Mouse (Mus musculus): ENCODE measurements around the gene Gm1123.
A peak's percentile ranks its signal among the peaks of the same experiment; 100 is the strongest.

The Gm1123 gene

DNA sequence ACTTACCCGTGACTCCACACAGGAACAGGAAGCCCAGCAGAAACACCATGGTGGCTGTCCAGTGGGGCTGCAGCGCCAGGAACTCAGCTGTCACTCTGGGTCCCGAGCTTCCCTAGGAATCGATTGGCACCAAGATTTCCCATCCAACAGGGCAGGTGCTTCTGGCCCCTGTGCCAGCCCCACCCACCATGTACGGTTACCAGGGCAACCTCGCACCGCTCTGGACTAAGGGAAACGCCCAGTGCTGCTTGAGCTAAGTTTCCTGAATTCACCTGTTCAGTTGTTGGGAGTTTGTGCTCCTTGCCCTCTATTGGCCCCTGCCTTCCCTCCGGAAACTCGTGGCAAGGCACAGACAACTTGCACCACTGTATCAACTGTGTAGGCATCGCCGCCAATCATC is at the start of gene Gm1123:
Gene Gm1123, minus strand, starts transcription at position 141 of the 400 bp plus-strand sequence.
- DNase-seq = no peak

DNA sequence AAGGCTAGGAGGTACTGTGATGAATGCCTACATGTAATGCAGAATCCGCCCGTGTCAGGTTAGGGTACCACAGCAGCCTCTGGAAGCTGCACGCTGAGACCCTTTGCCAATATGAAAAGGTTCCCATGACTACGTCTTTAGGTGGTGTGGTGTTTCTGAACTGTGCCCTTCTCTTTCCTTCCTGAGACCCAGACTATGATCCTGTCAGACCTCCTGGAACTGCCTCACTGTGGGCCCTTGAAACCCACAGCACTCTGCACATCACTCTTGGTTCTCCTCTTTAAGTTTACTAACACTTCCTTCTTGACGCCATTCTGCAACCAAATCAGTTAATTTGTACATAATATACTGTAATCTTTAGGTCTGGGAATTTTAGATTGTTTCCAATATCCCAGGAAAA is 46.2 kb upstream of the Gm1123 start:
- DNase-seq = no peak

GRCm38 (mm10) chr9:99081308-99081707 is 45.8 kb upstream of the Gm1123 start:
- DNase-seq = no peak

DNA sequence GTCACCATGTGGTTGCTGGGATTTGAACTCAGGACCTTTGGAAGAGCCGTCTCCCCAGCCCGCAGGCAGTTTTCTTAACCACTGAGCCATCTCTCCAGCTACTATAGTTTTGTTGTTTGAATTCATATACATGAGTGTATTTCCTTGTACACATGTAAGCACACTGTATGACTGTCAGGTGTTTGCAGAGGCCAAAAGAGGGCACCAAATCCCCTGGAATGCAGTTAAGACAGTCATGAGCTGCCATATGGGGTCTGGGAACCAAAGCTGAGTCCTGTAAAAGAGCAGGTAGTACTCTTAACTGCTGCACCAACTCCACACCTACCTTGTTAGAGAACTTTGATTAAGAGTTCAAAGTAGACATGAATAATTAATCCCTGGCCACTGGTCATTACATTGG is 45.1 kb upstream of the Gm1123 start:
- no peak for DNase-seq

GRCm38 (mm10) chr9:99074462-99074861 is 38.9 kb upstream of the Gm1123 start:
- no peak for DNase-seq

- no peak for DNase-seq
These were observed 37.0 kb upstream of the Gm1123 start for GRCm38 (mm10) chr9:99072538-99072937.

DNA sequence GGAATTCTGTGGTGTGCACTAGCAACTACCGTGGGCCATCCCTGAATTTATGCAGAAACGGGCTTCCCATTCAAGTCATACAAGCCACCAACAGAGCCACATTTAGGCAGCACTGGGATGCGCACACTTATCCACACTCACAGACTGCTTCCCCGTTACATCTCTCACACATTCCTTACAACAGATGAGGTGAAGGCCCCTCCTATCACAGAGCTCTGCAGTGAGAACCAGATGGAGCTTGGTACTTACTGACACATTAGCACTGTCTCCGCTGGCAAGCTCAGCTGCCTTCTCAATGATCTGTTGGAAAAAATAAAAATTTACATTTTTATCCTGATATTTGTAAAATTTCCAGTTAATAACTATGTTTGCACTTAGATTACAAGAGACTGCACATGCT is 29.8 kb upstream of the Gm1123 start:
- DNase-seq = no peak

DNA sequence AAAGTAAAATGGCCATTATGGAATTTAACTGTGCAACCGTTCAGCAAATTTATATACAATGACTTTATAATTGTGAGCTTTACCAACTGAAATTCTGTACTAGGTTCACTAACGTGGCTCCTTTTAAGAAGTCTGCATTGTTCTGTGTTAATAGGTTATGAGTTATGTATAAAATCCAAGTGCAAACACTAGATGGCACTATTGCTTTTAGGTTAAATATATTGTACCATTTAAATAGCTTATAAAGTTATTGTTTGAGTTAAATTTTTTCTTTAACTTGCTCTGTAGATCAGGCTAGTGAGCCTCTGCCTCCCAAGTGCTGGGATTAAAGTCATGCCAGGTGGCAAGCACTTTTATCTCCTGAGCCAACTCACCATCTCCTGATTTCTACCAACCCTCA is 28.7 kb upstream of the Gm1123 start:
- DNase-seq = no peak

GRCm38 (mm10) chr9:99062544-99062943 is 27.0 kb upstream of the Gm1123 start:
- peak; percentile 63 for DNase-seq

DNA sequence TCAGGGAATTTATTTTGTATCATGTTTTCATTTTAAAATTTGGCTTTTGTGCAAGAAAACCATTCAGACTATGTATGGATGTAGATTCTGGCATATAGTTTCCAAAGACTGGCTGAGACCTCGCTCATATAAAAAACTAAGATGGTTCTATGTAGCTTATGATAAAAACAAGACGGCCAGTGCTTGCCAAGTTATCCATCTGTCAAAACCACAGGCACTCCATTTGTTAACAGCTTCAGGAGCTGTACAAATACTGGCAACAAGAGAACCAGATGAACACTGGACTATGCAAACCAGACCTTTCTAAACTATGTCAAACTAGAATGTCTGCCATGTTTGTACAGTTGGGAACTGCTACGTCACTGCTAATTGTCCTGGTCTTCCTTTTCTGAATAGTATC is 22.2 kb upstream of the Gm1123 start:
- DNase-seq = peak; percentile 26

DNA sequence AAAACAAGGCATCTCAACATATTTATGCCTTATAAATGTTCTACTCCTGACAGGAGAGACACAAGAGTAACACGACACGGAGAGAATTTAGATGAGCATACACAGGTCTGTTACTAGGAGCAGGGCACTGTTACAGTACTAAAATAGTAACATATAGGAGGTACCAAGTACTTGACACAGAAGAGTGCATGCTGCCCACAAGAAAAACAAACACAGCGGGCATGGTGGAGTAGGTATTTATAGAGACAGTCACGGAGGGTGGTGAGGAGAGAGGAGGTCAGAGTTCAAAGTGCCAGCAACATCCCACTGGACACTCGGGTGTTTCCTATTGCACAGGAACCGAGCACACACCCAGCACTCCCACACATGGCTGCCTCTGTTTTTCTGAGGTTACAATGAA is 14.2 kb upstream of the Gm1123 start:
- no peak for DNase-seq

DNA sequence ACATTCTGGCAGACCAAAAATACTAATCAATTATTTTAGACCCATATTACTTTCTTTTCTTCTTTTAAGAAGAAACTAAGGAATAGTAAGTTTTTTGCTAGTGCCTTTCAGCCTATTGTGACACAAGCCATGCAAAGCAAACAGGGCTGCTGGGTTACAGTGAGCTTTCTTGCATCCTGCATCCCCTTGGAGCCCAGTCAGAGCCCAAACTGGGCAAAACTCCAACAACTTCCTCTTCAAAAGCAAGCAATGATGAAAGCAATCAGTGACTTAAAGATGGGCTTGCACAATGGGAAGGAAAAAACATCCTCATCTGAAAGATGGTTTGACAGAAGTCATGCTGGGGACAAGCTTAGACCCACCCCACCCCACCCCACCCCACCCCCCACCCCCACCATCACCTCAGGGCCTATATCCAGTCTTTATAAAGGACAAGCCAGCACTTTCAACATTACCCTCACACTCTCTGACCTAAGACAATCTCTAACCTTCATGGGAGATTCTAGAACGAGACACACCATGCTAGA is 13.3 kb upstream of the Gm1123 start:
- no peak for DNase-seq

DNA sequence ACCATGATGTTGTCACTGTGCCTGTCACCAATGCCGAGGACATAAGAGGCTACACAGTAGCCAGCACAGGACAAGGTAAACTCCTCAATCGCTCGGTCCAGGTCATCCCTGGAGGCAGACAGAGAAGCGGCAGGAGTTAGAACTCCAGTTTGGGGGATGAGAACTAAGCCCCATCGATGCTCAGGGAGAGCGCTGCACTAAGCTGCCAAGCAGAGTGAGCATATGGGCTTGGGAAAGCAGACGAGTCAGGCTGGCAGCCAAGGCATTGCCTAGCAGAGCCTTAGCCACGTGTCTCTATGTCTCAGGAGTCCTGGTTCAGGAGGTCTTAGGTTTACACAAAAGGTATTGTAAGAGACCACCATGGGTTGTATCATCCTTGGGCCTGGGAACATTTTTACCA is 9.2 kb upstream of the Gm1123 start:
- DNase-seq = peak; percentile 44

- no peak for DNase-seq
These were observed 7.1 kb upstream of the Gm1123 start for GRCm38 (mm10) chr9:99042641-99043040.

GRCm38 (mm10) chr9:99041994-99042393 is 6.5 kb upstream of the Gm1123 start:
- no peak for DNase-seq

GRCm38 (mm10) chr9:99034111-99034510 is 1.4 kb downstream of the Gm1123 start:
- DNase-seq = no peak

GRCm38 (mm10) chr9:99032031-99032430 is 3.5 kb downstream of the Gm1123 start:
- no peak for DNase-seq

DNA sequence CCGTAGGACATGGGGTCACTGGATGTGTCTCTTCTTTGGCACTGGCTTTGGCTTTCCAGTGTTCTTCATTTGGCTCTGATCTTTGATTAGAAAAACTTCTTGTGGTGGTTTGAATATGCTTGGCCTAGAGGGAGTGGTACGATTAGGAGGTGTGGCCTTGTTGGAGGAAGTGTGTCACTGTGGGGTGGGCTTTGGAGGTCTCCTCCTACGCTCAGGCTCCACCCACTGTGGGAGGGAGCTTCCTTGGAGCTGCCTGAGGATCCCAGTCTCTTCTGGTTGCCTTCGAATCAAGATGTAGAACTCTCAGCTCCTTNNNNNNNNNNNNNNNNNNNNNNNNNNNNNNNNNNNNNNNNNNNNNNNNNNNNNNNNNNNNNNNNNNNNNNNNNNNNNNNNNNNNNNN is 13.8 kb downstream of the Gm1123 start:
- DNase-seq = no peak

- DNase-seq = no peak
These were observed 14.3 kb downstream of the Gm1123 start for GRCm38 (mm10) chr9:99021166-99021565.

DNA sequence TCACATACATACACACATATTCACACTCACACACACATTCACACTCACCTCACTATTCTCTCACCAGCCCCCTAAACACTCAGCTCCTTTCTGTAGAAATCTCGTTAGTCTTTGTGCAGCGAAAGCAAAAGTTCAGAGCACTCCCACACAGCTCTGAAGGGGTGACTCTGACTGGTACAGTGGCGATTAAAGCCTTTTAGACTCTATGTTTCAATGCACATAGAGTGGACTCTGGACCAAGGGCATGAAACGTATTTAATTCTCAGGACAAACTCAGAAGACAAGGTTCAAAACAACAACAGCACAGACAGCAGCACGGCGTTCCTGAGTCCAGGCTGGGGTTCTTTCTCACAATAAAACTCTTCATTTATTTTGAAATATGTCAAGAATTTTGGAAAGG is 17.8 kb downstream of the Gm1123 start:
- no peak for DNase-seq

- DNase-seq = no peak
These were observed 18.8 kb downstream of the Gm1123 start for GRCm38 (mm10) chr9:99016759-99017158.

DNA sequence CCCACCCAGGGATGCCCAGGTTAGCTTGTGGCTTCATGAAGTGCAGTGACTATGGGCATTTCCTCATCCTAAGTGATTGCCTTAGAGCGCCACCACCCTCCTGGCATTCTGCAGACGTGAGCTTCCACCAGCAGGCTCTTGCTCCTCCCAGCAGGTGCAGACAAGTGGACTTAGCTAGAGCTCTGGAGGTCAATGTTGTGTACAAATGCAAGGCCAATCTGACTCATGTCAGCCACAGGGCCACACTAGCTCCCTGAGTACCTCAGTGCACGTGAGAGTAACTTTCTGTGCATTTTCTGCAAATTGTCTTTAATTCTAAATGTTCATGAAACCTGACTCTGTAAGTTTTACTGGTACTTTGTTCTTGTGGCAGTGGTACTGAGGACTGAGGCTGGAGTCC is 19.2 kb downstream of the Gm1123 start:
- DNase-seq = no peak

- no peak for DNase-seq
These were observed 25.7 kb downstream of the Gm1123 start for GRCm38 (mm10) chr9:99009898-99010199.

DNA sequence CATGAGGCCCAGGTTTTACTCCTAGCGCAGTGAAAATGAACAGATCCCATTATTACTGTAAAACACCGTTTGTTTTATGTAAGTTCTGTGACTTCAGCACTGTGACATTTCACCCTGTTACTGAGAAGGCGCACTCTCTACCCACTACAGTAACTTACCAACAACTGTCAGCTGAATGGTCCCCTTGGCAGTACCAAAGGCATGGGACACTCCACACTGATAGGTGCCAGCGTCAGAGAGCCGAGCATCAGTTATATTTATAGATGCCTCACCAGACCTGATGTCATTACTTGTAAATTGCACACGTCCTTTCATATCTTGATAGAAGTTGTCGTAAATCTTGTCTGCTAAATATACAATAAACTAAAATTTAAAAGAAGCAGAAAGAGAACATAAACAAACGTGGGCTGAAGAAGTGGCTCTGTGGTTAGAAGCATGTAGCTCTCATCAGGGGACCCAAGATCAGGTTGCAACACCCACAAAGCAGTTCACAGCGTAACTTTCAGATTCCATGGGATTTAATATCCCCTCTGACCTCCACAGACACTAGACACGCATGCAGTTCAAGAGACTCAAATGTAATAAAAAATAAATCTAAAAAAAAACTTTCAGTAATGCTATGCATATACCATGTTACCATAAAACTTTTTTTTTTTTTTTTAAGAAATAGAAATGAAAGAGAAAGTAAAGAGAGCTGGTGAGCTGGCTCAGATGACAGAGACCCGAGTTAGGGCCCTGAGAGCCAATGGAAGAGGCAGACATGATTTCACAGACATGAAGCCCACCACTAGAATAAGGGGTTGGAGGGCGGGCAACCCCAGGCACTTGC is 26.2 kb downstream of the Gm1123 start:
- no peak for DNase-seq

DNA sequence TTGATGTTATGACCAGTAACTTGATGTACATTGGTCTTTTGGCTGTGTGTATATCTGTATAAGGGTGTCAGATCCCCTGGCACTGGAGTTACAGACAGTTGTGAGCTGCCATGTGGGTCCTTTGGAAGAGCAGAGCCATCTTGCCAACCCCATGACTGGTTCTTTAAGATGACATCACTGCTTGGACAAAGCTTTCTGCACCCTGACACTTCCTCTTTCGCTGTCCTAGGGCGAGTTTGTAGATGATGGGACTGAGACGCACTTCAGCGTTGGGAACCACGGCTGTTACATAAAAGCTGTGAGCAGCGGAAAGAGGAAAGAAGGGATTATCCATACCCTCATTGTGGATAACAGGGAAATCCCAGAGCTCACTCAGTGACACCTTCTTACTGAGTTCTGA is 34.2 kb downstream of the Gm1123 start:
- DNase-seq = no peak
